Mouse (Mus musculus) kidney, embryonic 16.5 days (tissue): ENCODE results near the gene Cgn. TPM values are rescaled to one million over a fixed set of nuclear protein-coding genes. Genes with fewer than 3 reads are reported as not detected.
"Not testable (repeated sequence)": the region's sequence is repeated elsewhere in the genome, so short reads cannot be mapped to it uniquely, and the experiment has no call there.

Experiments
- ATAC-seq: fragments of 200-750 bp; cut with Nextera tagmentation; 2 replicates; pipeline ENCODE4 v1.8.0; 2017; ENCODE audit warnings: moderate TSS enrichment; ENCODE audit not compliant: low FRiP score, low TSS enrichment
- H3K27ac ChIP-seq: fragments of 300-500 bp; sonication (generic); 2 replicates; pipeline ENCODE4 v1.5.1; 2014; ENCODE audit warnings: low read length
- H3K27me3 ChIP-seq: fragments of 300-500 bp; sonication (generic); 2 replicates; pipeline ENCODE4 v1.6.1; 2014; ENCODE audit warnings: low read length, control low read depth, mixed read lengths; ENCODE audit not compliant: insufficient read depth
- H3K36me3 ChIP-seq: fragments of 300-500 bp; sonication (generic); 2 replicates; pipeline ENCODE4 v1.6.1; 2014; ENCODE audit warnings: low read length, control low read depth, mixed read lengths; ENCODE audit not compliant: insufficient read depth
- H3K4me1 ChIP-seq: fragments of 300-500 bp; sonication (generic); 2 replicates; pipeline ENCODE4 v1.6.1; 2014; ENCODE audit warnings: low read length, control low read depth, mixed read lengths; ENCODE audit not compliant: insufficient read depth
- H3K4me2 ChIP-seq: fragments of 300-500 bp; sonication (generic); replicated peaks from 2 replicates; pipeline ENCODE4 v1.6.1; 2014; ENCODE audit warnings: low read depth, low read length
- H3K4me3 ChIP-seq: fragments of 300-500 bp; sonication (generic); 2 replicates; pipeline ENCODE4 v1.5.1; 2014; ENCODE audit warnings: mild to moderate bottlenecking, low read length
- H3K9ac ChIP-seq: fragments of 300-500 bp; sonication (generic); replicated peaks from 2 replicates; pipeline ENCODE4 v1.6.1; 2014; ENCODE audit warnings: low read length
- H3K9me3 ChIP-seq: fragments of 300-500 bp; sonication (generic); 2 replicates; pipeline ENCODE4 v1.6.1; 2016; ENCODE audit warnings: low read length, control low read depth
- WGBS: fragments of 180-500 bp; shearing (Covaris S2); extraction: QIAGEN DNeasy Blood & Tissue Kit; methylation state at CpG from one replicate; pipeline ENCODE4 v1.1.7; 2014; 5-methylcytosine and 5-hydroxymethylcytosine counted together
- polyA plus RNA-seq: library from polyadenylated mRNA; unstranded; fragments of >200 nt; fragmentation: Nextera tagmentation; extraction: Ambion mirVana; gene quantifications from 2 replicates; pipeline ENCODE4 v1.2.1, GENCODE M21; 2015

Cgn gene
- polyA plus RNA-seq, 1 experiment from 2014 or later: 20.7 TPM

- H3K9ac ChIP-seq: no peak overlapping the region
- no peaks in the 10 kb centered on the region for H3K9me3 ChIP-seq
- peak; percentile 74 for ATAC-seq
- H3K4me3 ChIP-seq: peak overlapping the region; percentile 2; the same call in 1 of the 2 replicates
- peak overlapping the region; percentile 92 for H3K27ac ChIP-seq
- no peaks in the 10 kb centered on the region for H3K36me3 ChIP-seq
- H3K4me2 ChIP-seq: peak overlapping the region; percentile 76
- no peaks in the 10 kb centered on the region; the same call in 1 of the 2 replicates for H3K27me3 ChIP-seq
- 49% methylated on average over 5 of the region's 5 CpGs for WGBS
- peaks cover 18% of the 10 kb centered on the region for H3K4me1 ChIP-seq
These were observed 2.8 kb downstream of the Cgn start for GRCm38 (mm10) chr3:94783462-94783931.

GRCm38 (mm10) chr3:94782936-94783335, 3.4 kb downstream of the Cgn start:
- peak overlapping the region; percentile 2; the same call in 1 of the 2 replicates for H3K4me3 ChIP-seq
- H3K4me2 ChIP-seq: peak overlapping the region; percentile 76
- no peaks in the 10 kb centered on the region for H3K9me3 ChIP-seq
- peak overlapping the region; percentile 92 for H3K27ac ChIP-seq
- no peaks in the 10 kb centered on the region for H3K36me3 ChIP-seq
- H3K9ac ChIP-seq: no peak overlapping the region
- H3K27me3 ChIP-seq: no peaks in the 10 kb centered on the region; the same call in 1 of the 2 replicates
- WGBS: 57% methylated on average over 4 of the region's 4 CpGs
- peaks cover 18% of the 10 kb centered on the region for H3K4me1 ChIP-seq
- ATAC-seq: no peak

GRCm38 (mm10) chr3:94781356-94781755, 4.9 kb downstream of the Cgn start:
- H3K9ac ChIP-seq: no peak overlapping the region

GRCm38 (mm10) chr3:94775886-94776285, 10.4 kb downstream of the Cgn start:
- ATAC-seq: no peak
- 85% methylated on average over 7 of the region's 7 CpGs for WGBS
- Histone ChIP-seq H3K9ac (no peak overlapping the region), H3K4me1 (no peaks in the 10 kb centered on the region), H3K4me2 (no peak overlapping the region), H3K4me3 (no peak overlapping the region), H3K9me3 (no peaks in the 10 kb centered on the region), H3K27me3 (no peaks in the 10 kb centered on the region), H3K27ac (no peak overlapping the region), H3K36me3 (no peaks in the 10 kb centered on the region; the same call in 1 of the 2 replicates)

More at GRCm38 (mm10) chr3:94781356-94781755, 4.9 kb downstream of the Cgn start:
- H3K27me3 ChIP-seq: no peaks in the 10 kb centered on the region; the same call in 1 of the 2 replicates
- ATAC-seq: no peak
- H3K4me1 ChIP-seq: peaks cover 12% of the 10 kb centered on the region
- H3K4me3 ChIP-seq: no peak overlapping the region
- H3K4me2 ChIP-seq: no peak overlapping the region
- H3K36me3 ChIP-seq: no peaks in the 10 kb centered on the region
- H3K27ac ChIP-seq: no peak overlapping the region
- 20% methylated on average over 3 of the region's 3 CpGs for WGBS
- H3K9me3 ChIP-seq: no peaks in the 10 kb centered on the region

GRCm38 (mm10) chr3:94774039-94774438, 12.3 kb downstream of the Cgn start:
- no peaks in the 10 kb centered on the region; the same call in 1 of the 2 replicates for H3K36me3 ChIP-seq
- no peaks in the 10 kb centered on the region for H3K9me3 ChIP-seq
- no peaks in the 10 kb centered on the region for H3K27me3 ChIP-seq
- ATAC-seq: no peak
- H3K4me1 ChIP-seq: no peaks in the 10 kb centered on the region
- H3K9ac ChIP-seq: no peak overlapping the region
- 48% methylated on average over 11 of the region's 11 CpGs for WGBS
- H3K4me2 ChIP-seq: no peak overlapping the region
- no peak overlapping the region for H3K4me3 ChIP-seq
- H3K27ac ChIP-seq: no peak overlapping the region

- not testable (repeated sequence) for H3K4me1 ChIP-seq, H3K9ac ChIP-seq, H3K9me3 ChIP-seq, ATAC-seq, H3K27ac ChIP-seq, H3K36me3 ChIP-seq, H3K27me3 ChIP-seq, H3K4me3 ChIP-seq, H3K4me2 ChIP-seq
- WGBS: 48% methylated on average over 8 of the region's 8 CpGs
These were observed 20.8 kb downstream of the Cgn start for GRCm38 (mm10) chr3:94765456-94765855.

GRCm38 (mm10) chr3:94764545-94765292, 21.6 kb downstream of the Cgn start:
- H3K4me2 ChIP-seq, H3K9me3 ChIP-seq, H3K36me3 ChIP-seq, H3K4me3 ChIP-seq, H3K27ac ChIP-seq, H3K4me1 ChIP-seq, H3K9ac ChIP-seq, H3K27me3 ChIP-seq: not testable (repeated sequence)
- WGBS: 90% methylated on average over 3 of the region's 5 CpGs
- ATAC-seq: 0 out of 2 replicates have a peak, but pooled peaks have one; percentile 42

- H3K9ac ChIP-seq, H3K27ac ChIP-seq, H3K4me1 ChIP-seq, H3K4me3 ChIP-seq, H3K27me3 ChIP-seq, H3K36me3 ChIP-seq, H3K4me2 ChIP-seq, H3K9me3 ChIP-seq: not testable (repeated sequence)
- WGBS: 49% methylated on average over 4 of the region's 9 CpGs
- peak; percentile 80 for ATAC-seq
These were observed 27.9 kb downstream of the Cgn start for GRCm38 (mm10) chr3:94758427-94758826.

GRCm38 (mm10) chr3:94758056-94758409, 28.3 kb downstream of the Cgn start:
- H3K36me3 ChIP-seq, H3K27ac ChIP-seq, H3K9me3 ChIP-seq, H3K27me3 ChIP-seq, H3K4me1 ChIP-seq, H3K9ac ChIP-seq: not testable (repeated sequence)
- WGBS: under 1% methylated on average over 16 of the region's 31 CpGs
- peak overlapping the region; percentile 37; the same call in 1 of the 2 replicates for H3K4me2 ChIP-seq
- H3K4me3 ChIP-seq: peak overlapping the region; percentile 39
- peak; percentile 92 for ATAC-seq
